Comparison of ENCODE assay signal across 23 mouse cellular contexts in genomic region chr3:107848126-107848525, GRCm38 (mm10). TPM values are rescaled to one million over a fixed set of nuclear protein-coding genes. Genes with fewer than 3 reads are reported as not detected.
DNase-seq lines count a peak whose midpoint lies in the region; ATAC-seq and TF ChIP-seq lines count a peak whose summit lies in the region.
"Had no signal": no experiment of that assay in that cellular context is flagged by ENCODE, and none has a peak within 500 bp of the region (broad histone marks: within the 10 kb centered on the region; RNA-seq: fewer than 3 reads in every experiment).

No protein-coding gene starts in this region.

- peak overlapping the region; percentile 45 for H3K27ac ChIP-seq in stomach, postnatal 0 days (replicated peaks)
- H3K27ac ChIP-seq in forebrain, embryonic 11.5 days (ENCODE audit: low read depth, low read length): no peak overlapping the region
- H3K27ac ChIP-seq in heart, embryonic 10.5 days: no peak overlapping the region
- H3K27ac ChIP-seq: embryonic facial prominence, embryonic 15.5 days; heart, adult 2 months; limb, embryonic 12.5 days; liver, embryonic 13.5 days; lung, embryonic 15.5 days had no signal

- H3K4me3 ChIP-seq in stomach, postnatal 0 days (ENCODE audit: low read depth, low read length): no peak overlapping the region
- H3K4me3 ChIP-seq in forebrain, embryonic 11.5 days (ENCODE audit: low read depth, low read length): no peak overlapping the region
- no peak overlapping the region for H3K4me3 ChIP-seq in heart, embryonic 10.5 days
- H3K4me3 ChIP-seq: embryonic facial prominence, embryonic 15.5 days; heart, adult 2 months; limb, embryonic 12.5 days; liver, embryonic 13.5 days; lung, embryonic 15.5 days had no signal

- no peak for ATAC-seq in stomach, postnatal 0 days (ENCODE audit: low FRiP score, low TSS enrichment)
- ATAC-seq in forebrain, embryonic 11.5 days (replicated peaks; ENCODE audit: low FRiP score): no peak

- H3K36me3 ChIP-seq in stomach, postnatal 0 days (ENCODE audit: control insufficient read depth, insufficient read depth, low read length): no peaks in the 10 kb centered on the region
- no peaks in the 10 kb centered on the region for H3K36me3 ChIP-seq in forebrain, embryonic 11.5 days (ENCODE audit: control insufficient read depth, insufficient read depth, low read length)
- no peaks in the 10 kb centered on the region for H3K36me3 ChIP-seq in heart, embryonic 10.5 days
- H3K36me3 ChIP-seq: embryonic facial prominence, embryonic 15.5 days; limb, embryonic 12.5 days; liver, embryonic 13.5 days; lung, embryonic 15.5 days had no signal

- TF ChIP-seq CTCF in stomach, postnatal 0 days (IDR thresholded peaks at IDR 0.05; ENCODE audit: low read depth): no peak

- 45% methylated on average over 4 of the region's 4 CpGs for WGBS in stomach, postnatal 0 days
- WGBS in forebrain, embryonic 11.5 days: 37% methylated on average over 4 of the region's 4 CpGs
- WGBS in heart, embryonic 10.5 days: 34% methylated on average over 4 of the region's 4 CpGs

- H3K4me2 ChIP-seq in stomach, postnatal 0 days (replicated peaks; ENCODE audit: low read depth): no peak overlapping the region
- no peak overlapping the region for H3K4me2 ChIP-seq in forebrain, embryonic 11.5 days (ENCODE audit: low read depth, low read length, severe bottlenecking)
- H3K4me2 ChIP-seq: embryonic facial prominence, embryonic 15.5 days; limb, embryonic 12.5 days; liver, embryonic 13.5 days; lung, embryonic 15.5 days had no signal

- no peak for TF ChIP-seq EP300 in stomach, postnatal 0 days (optimal IDR thresholded peaks at IDR 0.05)

- peak; percentile 61 for DNase-seq in layer of hippocampus, adult 11-12 months (ENCODE audit: low spot score)
- no peak for DNase-seq in layer of hippocampus, adult 9-10 months (ENCODE audit: low spot score)
- DNase-seq in right cerebral cortex, postnatal 25 days: peak; percentile 26
- no peak for DNase-seq in right cerebral cortex, postnatal 4 days
- DNase-seq in layer of hippocampus, adult 9-11 months: peak; percentile 66
- no peak for DNase-seq in stomach, postnatal 0 days (ENCODE audit: low spot score)
- DNase-seq in forebrain, embryonic 11.5 days (ENCODE audit: low spot score): no peak
- DNase-seq in heart, embryonic 10.5 days (ENCODE audit: low spot score): no peak
- DNase-seq: cerebellum, adult 9-10 months; gastrocnemius, postnatal 14 days; heart, adult 2 months; kidney, adult 9 months; kidney, postnatal 25 days; liver, embryonic 13.5 days; lung, postnatal 4 days; thymus, adult 18-20 months; thymus, postnatal 4 days had no signal

- H3K4me1 ChIP-seq in stomach, postnatal 0 days (replicated peaks; ENCODE audit: control insufficient read depth, insufficient read depth): peaks cover 5% of the 10 kb centered on the region; the same call in 1 of the 2 replicates
- H3K4me1 ChIP-seq in forebrain, embryonic 11.5 days (replicated peaks; ENCODE audit: control insufficient read depth, insufficient read depth, low read length): peaks cover 9% of the 10 kb centered on the region
- peaks cover 53% of the 10 kb centered on the region for H3K4me1 ChIP-seq in heart, embryonic 10.5 days

- no peaks in the 10 kb centered on the region for H3K9me3 ChIP-seq in stomach, postnatal 0 days (ENCODE audit: control insufficient read depth, low read length)
- H3K9me3 ChIP-seq in forebrain, embryonic 11.5 days (ENCODE audit: control insufficient read depth, low read length): no peaks in the 10 kb centered on the region
- H3K9me3 ChIP-seq in heart, embryonic 10.5 days: no peaks in the 10 kb centered on the region
- H3K9me3 ChIP-seq: embryonic facial prominence, embryonic 15.5 days; limb, embryonic 12.5 days; liver, embryonic 13.5 days; lung, embryonic 15.5 days had no signal

- no peaks in the 10 kb centered on the region for H3K27me3 ChIP-seq in stomach, postnatal 0 days (ENCODE audit: control insufficient read depth, insufficient read depth, low read length)
- no peaks in the 10 kb centered on the region for H3K27me3 ChIP-seq in forebrain, embryonic 11.5 days (ENCODE audit: control insufficient read depth, insufficient read depth, low read length)
- H3K27me3 ChIP-seq in heart, embryonic 10.5 days (ENCODE audit: insufficient read depth, poor library complexity, severe bottlenecking): no peaks in the 10 kb centered on the region
- H3K27me3 ChIP-seq: embryonic facial prominence, embryonic 15.5 days; limb, embryonic 12.5 days; liver, embryonic 13.5 days; lung, embryonic 15.5 days had no signal

- no peak overlapping the region for H3K9ac ChIP-seq in stomach, postnatal 0 days (ENCODE audit: low read length)
- H3K9ac ChIP-seq in forebrain, embryonic 11.5 days (ENCODE audit: low read length): no peak overlapping the region
- H3K9ac ChIP-seq: embryonic facial prominence, embryonic 15.5 days; limb, embryonic 12.5 days; liver, embryonic 13.5 days; lung, embryonic 15.5 days had no signal

RNA-seq across cellular contexts. Expression of gene Eps8l3, which starts 28.9 kb away (rescaled TPM):
- 29.2 and 29.8 TPM in 2 replicates for polyA plus RNA-seq in stomach, postnatal 0 days (2015; fragmentation: Nextera tagmentation; extraction: Ambion mirVana)
- not detected in 2 replicates for polyA plus RNA-seq in forebrain, embryonic 11.5 days (2014; fragmentation: Nextera tagmentation; extraction: Ambion mirVana)
- not detected in 2 replicates for polyA plus RNA-seq in heart, embryonic 10.5 days (2016; fragmentation: Nextera tagmentation; extraction: Ambion mirVana)
- polyA plus RNA-seq: C2C12; cortical plate, adult 2 months; embryonic facial prominence, embryonic 15.5 days; frontal cortex, adult 2 months; heart, adult 2 months; limb, embryonic 12.5 days; liver, embryonic 13.5 days; lung, embryonic 15.5 days had no signal

RNA-seq across cellular contexts. Expression of gene Gstm5, which starts 47.5 kb away (rescaled TPM):
- polyA plus RNA-seq in stomach, postnatal 0 days (2015; fragmentation: Nextera tagmentation; extraction: Ambion mirVana): 249 and 273 TPM in 2 replicates
- 222 and 238 TPM in 2 replicates for polyA plus RNA-seq in forebrain, embryonic 11.5 days (2014; fragmentation: Nextera tagmentation; extraction: Ambion mirVana)
- polyA plus RNA-seq in heart, embryonic 10.5 days (2016; fragmentation: Nextera tagmentation; extraction: Ambion mirVana): 121 and 146 TPM in 2 replicates

Comparison
In these comparisons a context has a peak if more than half of its experiments do, and no peak if none do; other contexts are left out.
1. DNase-seq: peak in layer of hippocampus, adult 11-12 months (single experiment), right cerebral cortex, postnatal 25 days (single experiment) and layer of hippocampus, adult 9-11 months (single experiment); none in layer of hippocampus, adult 9-10 months (single experiment), right cerebral cortex, postnatal 4 days (single experiment), stomach, postnatal 0 days (single experiment), forebrain, embryonic 11.5 days (single experiment) and heart, embryonic 10.5 days (single experiment).
2. RNA of gene Eps8l3, which starts 28.9 kb away (polyA plus RNA-seq): 29.2 to 29.8 TPM in stomach, postnatal 0 days; not detected in forebrain, embryonic 11.5 days and not detected in heart, embryonic 10.5 days; every median in the first group is over 10 times any median in the second.